Mouse (Mus musculus): ENCODE measurements around the gene Klhl35. TPM values are rescaled to one million over a fixed set of nuclear protein-coding genes. Genes with fewer than 3 reads are reported as not detected.

Klhl35 gene
- polyA plus RNA-seq, 1 experiment: 13.2 TPM

DNA sequence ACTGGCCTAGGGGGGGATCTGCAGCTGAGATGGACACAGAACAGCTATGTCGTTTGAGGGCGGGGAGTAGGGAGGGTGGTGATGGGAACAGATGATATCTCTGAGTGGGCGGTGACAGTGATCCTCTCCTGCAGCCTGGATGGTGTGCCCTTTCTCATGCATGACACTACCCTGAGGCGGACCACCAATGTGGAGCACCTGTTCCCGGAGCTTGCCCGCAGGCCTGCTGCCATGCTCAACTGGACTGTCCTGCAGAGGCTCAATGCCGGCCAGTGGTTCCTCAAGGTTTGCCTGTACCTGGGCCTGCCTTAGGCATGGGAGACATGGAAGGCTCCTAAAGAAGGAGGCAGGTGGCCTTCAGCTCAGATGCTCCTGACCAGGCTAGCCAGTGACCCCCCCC, 12.9 kb upstream of the Klhl35 start:
- no peak for DNase-seq (ENCODE audit: low read depth)
- TF ChIP-seq POLR2A (IDR thresholded peaks at IDR 0.05; ENCODE audit: borderline replicate concordance, extremely low read depth, insufficient read depth, insufficient read length, poor library complexity, severe bottlenecking) (no peak), CTCF (IDR thresholded peaks at IDR 0.05; ENCODE audit: borderline replicate concordance, extremely low read depth, insufficient read depth, insufficient read length) (no peak)

GRCm38 (mm10) chr7:99454044-99454443, 11.8 kb upstream of the Klhl35 start:
- TF ChIP-seq CTCF (IDR thresholded peaks at IDR 0.05; ENCODE audit: borderline replicate concordance, extremely low read depth, insufficient read depth, insufficient read length) (no peak), POLR2A (IDR thresholded peaks at IDR 0.05; ENCODE audit: borderline replicate concordance, extremely low read depth, insufficient read depth, insufficient read length, poor library complexity, severe bottlenecking) (no peak)
- DNase-seq (ENCODE audit: low read depth): no peak

- DNase-seq (ENCODE audit: low read depth): no peak
- TF ChIP-seq POLR2A (IDR thresholded peaks at IDR 0.05; ENCODE audit: borderline replicate concordance, extremely low read depth, insufficient read depth, insufficient read length, poor library complexity, severe bottlenecking): no peak
- TF ChIP-seq CTCF (IDR thresholded peaks at IDR 0.05; ENCODE audit: borderline replicate concordance, extremely low read depth, insufficient read depth, insufficient read length): no peak
Measured at GRCm38 (mm10) chr7:99458849-99459248, 7.0 kb upstream of the Klhl35 start.

GRCm38 (mm10) chr7:99459888-99460652, 5.7 kb upstream of the Klhl35 start:
- DNase-seq (ENCODE audit: low read depth): no peak

GRCm38 (mm10) chr7:99463120-99463519, 2.7 kb upstream of the Klhl35 start:
- no peak for TF ChIP-seq POLR2A (IDR thresholded peaks at IDR 0.05; ENCODE audit: borderline replicate concordance, extremely low read depth, insufficient read depth, insufficient read length, poor library complexity, severe bottlenecking)
- TF ChIP-seq CTCF (IDR thresholded peaks at IDR 0.05; ENCODE audit: borderline replicate concordance, extremely low read depth, insufficient read depth, insufficient read length): no peak
- DNase-seq (ENCODE audit: low read depth): no peak

More at GRCm38 (mm10) chr7:99459888-99460652, 5.7 kb upstream of the Klhl35 start:
- no peak for TF ChIP-seq POLR2A (IDR thresholded peaks at IDR 0.05; ENCODE audit: borderline replicate concordance, extremely low read depth, insufficient read depth, insufficient read length, poor library complexity, severe bottlenecking)
- TF ChIP-seq CTCF (IDR thresholded peaks at IDR 0.05; ENCODE audit: borderline replicate concordance, extremely low read depth, insufficient read depth, insufficient read length): no peak

DNA sequence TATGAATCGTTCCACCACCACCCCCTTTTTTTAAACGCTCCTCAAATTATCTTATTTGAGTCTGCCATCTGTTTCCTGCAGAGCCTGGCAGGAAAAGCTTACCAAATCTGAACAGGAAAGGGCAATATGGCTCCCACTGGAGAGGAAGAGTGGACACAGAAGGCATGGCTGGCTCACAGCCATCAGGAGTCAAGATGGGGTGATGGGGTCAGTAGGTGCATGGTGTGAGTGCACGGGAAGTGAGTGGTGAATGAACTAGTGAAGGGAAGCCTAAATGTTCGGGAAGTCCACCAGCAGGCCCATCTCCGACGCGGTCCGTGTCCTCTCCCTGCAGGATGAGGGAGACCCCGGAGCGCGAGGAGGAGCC, 2.1 kb downstream of the Klhl35 start:
- DNase-seq (ENCODE audit: low read depth): peak; percentile 69
- no peak for TF ChIP-seq POLR2A (IDR thresholded peaks at IDR 0.05; ENCODE audit: borderline replicate concordance, extremely low read depth, insufficient read depth, insufficient read length, poor library complexity, severe bottlenecking)
- no peak for TF ChIP-seq CTCF (IDR thresholded peaks at IDR 0.05; ENCODE audit: borderline replicate concordance, extremely low read depth, insufficient read depth, insufficient read length)

DNA sequence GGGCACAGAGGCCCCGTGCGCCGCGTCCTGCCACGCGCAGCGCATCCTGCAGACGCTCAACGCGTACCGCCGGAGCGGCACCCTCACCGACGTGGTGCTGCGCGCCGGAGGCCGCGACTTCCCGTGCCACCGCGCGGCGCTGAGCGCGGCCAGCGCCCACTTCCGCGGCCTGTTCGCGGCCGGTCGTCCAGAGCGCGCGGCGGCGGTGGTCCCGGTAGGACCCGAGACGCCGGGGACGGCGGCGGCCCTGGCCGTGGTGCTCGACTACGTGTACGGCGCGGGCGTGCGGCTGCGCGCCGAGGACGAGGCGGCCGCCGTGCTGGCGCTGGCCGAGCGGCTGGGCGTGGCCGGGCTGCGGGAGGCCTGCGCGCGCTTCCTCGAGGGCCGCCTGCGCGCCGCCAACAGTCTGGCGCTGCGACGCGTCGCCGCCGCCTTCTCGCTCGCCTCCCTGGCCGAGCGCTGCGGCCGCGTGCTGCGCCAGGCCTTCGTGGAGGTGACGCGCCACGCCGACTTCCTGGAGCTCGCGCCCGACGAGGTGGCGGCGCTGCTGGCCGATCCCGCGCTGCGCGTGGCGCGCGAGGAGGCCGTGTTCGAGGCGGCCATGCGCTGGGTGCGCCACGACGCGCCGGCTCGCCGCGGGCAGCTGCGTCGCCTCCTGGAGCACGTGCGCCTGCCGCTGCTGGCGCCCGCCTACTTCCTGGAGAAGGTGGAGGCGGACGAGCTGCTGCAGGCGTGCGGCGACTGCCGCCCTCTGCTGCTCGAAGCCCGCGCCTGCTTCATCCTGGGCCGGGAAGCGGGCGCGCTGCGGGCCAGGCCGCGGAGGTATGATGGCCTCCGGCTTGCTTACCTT, 2.7 kb downstream of the Klhl35 start:
- peak; percentile 94 for DNase-seq (ENCODE audit: low read depth)
- TF ChIP-seq CTCF (IDR thresholded peaks at IDR 0.05; ENCODE audit: borderline replicate concordance, extremely low read depth, insufficient read depth, insufficient read length) (peak; percentile 57), POLR2A (IDR thresholded peaks at IDR 0.05; ENCODE audit: borderline replicate concordance, extremely low read depth, insufficient read depth, insufficient read length, poor library complexity, severe bottlenecking) (peak; percentile 7)

- DNase-seq (ENCODE audit: low read depth): no peak
Measured at GRCm38 (mm10) chr7:99469680-99470405, 4.0 kb downstream of the Klhl35 start.

DNA sequence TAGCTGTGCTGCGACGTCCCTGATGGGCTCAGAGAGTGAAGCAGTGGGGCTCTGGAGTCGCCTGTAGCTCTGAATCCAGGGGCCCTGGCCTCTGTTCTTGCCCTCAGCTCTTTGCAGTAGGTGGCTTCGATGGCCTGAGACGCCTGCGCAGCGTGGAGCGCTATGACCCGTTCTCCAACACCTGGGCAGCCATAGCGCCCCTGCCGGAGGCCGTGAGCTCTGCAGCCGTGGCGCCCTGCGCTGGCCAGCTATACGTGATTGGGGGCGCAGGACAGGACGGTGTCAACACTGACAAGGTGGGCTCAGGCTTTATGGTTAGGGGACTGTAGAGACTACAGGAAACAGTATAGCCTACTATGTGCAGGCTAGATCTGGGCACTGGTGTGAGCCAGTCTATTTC, 5.8 kb downstream of the Klhl35 start:
- DNase-seq (ENCODE audit: low read depth): no peak
- TF ChIP-seq CTCF (IDR thresholded peaks at IDR 0.05; ENCODE audit: borderline replicate concordance, extremely low read depth, insufficient read depth, insufficient read length): peak; percentile 20; the same call in 1 of the 2 replicates
- TF ChIP-seq POLR2A (IDR thresholded peaks at IDR 0.05; ENCODE audit: borderline replicate concordance, extremely low read depth, insufficient read depth, insufficient read length, poor library complexity, severe bottlenecking): no peak

More at GRCm38 (mm10) chr7:99469680-99470405, 4.0 kb downstream of the Klhl35 start:
- TF ChIP-seq CTCF (IDR thresholded peaks at IDR 0.05; ENCODE audit: borderline replicate concordance, extremely low read depth, insufficient read depth, insufficient read length) (no peak), POLR2A (IDR thresholded peaks at IDR 0.05; ENCODE audit: borderline replicate concordance, extremely low read depth, insufficient read depth, insufficient read length, poor library complexity, severe bottlenecking) (no peak)

- peak; percentile 54 for DNase-seq (ENCODE audit: low read depth)
- TF ChIP-seq CTCF (IDR thresholded peaks at IDR 0.05; ENCODE audit: borderline replicate concordance, extremely low read depth, insufficient read depth, insufficient read length) (no peak), POLR2A (IDR thresholded peaks at IDR 0.05; ENCODE audit: borderline replicate concordance, extremely low read depth, insufficient read depth, insufficient read length, poor library complexity, severe bottlenecking) (no peak)
Measured at GRCm38 (mm10) chr7:99473638-99474407, 8.0 kb downstream of the Klhl35 start.

Data from brain, embryonic 14.5 days (tissue).